Mouse (Mus musculus) layer of hippocampus, postnatal 25 days (tissue): ENCODE measurements around the gene Sfxn5. TPM values are rescaled to one million over a fixed set of nuclear protein-coding genes. Genes with fewer than 3 reads are reported as not detected.

Experiments
- DNase-seq, 2 experiments: peaks; one replicate each; pipeline ENCODE4 v3.0.0; 2022; ENCODE audit warnings: mixed read lengths in 2 of 2, low spot score in 1 of 2; ENCODE audit errors: extremely low spot score in 1 of 2
- total RNA-seq, 2 experiments: library from RNA; stranded (reverse); gene quantifications; 2 replicates each; pipeline ENCODE4 v1.2.3; 2021

The Sfxn5 gene
- total RNA-seq, 2 experiments from 2014 or later: 168 to 177 TPM

GRCm38 (mm10) chr6:85335352-85335751 is 2.1 kb upstream of the Sfxn5 start:
- no peak for DNase-seq

GRCm38 (mm10) chr6:85334851-85335250 is 1.6 kb upstream of the Sfxn5 start:
- no peak for DNase-seq

GRCm38 (mm10) chr6:85334251-85334650 is 1.0 kb upstream of the Sfxn5 start:
- DNase-seq: no peak

GRCm38 (mm10) chr6:85333732-85334131 is 510 bp upstream of the Sfxn5 start:
- DNase-seq: no peak

- DNase-seq: no peak
These were observed 747 bp downstream of the Sfxn5 start for GRCm38 (mm10) chr6:85332351-85332999.

- no peak for DNase-seq
These were observed 1.5 kb downstream of the Sfxn5 start for GRCm38 (mm10) chr6:85331736-85332135.

GRCm38 (mm10) chr6:85331221-85331735 is 1.9 kb downstream of the Sfxn5 start:
- DNase-seq: no peak

GRCm38 (mm10) chr6:85329666-85330185 is 3.5 kb downstream of the Sfxn5 start:
- DNase-seq: no peak

GRCm38 (mm10) chr6:85326564-85326963 is 6.7 kb downstream of the Sfxn5 start:
- no peak for DNase-seq

GRCm38 (mm10) chr6:85325109-85325508 is 8.1 kb downstream of the Sfxn5 start:
- no peak for DNase-seq

- DNase-seq: no peak
These were observed 12.8 kb downstream of the Sfxn5 start for GRCm38 (mm10) chr6:85320445-85320866.

- no peak for DNase-seq
These were observed 17.0 kb downstream of the Sfxn5 start for GRCm38 (mm10) chr6:85316211-85316610.

GRCm38 (mm10) chr6:85314064-85314798 is 19.0 kb downstream of the Sfxn5 start:
- DNase-seq: no peak

GRCm38 (mm10) chr6:85307894-85308293 is 25.3 kb downstream of the Sfxn5 start:
- DNase-seq: no peak

GRCm38 (mm10) chr6:85306375-85306774 is 26.8 kb downstream of the Sfxn5 start:
- no peak for DNase-seq

- DNase-seq: no peak
These were observed 27.4 kb downstream of the Sfxn5 start for GRCm38 (mm10) chr6:85305826-85306225.

- DNase-seq: no peak
These were observed 28.3 kb downstream of the Sfxn5 start for GRCm38 (mm10) chr6:85304966-85305365.

GRCm38 (mm10) chr6:85302326-85303055 is 30.7 kb downstream of the Sfxn5 start:
- peak in 1 of 2 experiments; percentile 34 for DNase-seq

- no peak for DNase-seq
These were observed 37.6 kb downstream of the Sfxn5 start for GRCm38 (mm10) chr6:85295384-85296167.

- no peak for DNase-seq
These were observed 39.2 kb downstream of the Sfxn5 start for GRCm38 (mm10) chr6:85294004-85294379.
